Mouse (Mus musculus) megakaryocyte progenitor cell, adult 5-6 weeks (primary cell): ENCODE measurements around the gene Wdr53. TPM values are rescaled to one million over a fixed set of nuclear protein-coding genes. Genes with fewer than 3 reads are reported as not detected.
"Not testable (repeated sequence)": the region's sequence is repeated elsewhere in the genome, so short reads cannot be mapped to it uniquely, and the experiment has no call there.

Experiments
- ATAC-seq: replicated peaks from 2 replicates; pipeline ENCODE4 v1.8.0; 2016; ENCODE audit warnings: mild to moderate bottlenecking, moderate TSS enrichment, inconsistent platforms; ENCODE audit not compliant: poor library complexity
- total RNA-seq, 2 experiments: library from RNA; stranded (forward) in 1 of 2; stranded (reverse) in 1 of 2; fragments of 157-497, 149-512 nt in 1 of 2; fragments of 200-1000 nt in 1 of 2; gene quantifications; 2 replicates each; pipeline versions ENCODE4 v1.2.3 to v1.2.4; 2015 to 2017

Wdr53 gene
- total RNA-seq, 2 experiments from 2014 or later = 9.9 to 19.6 TPM

- peak; percentile 86 for ATAC-seq
Observed at GRCm38 (mm10) chr16:32277308-32278256, 30.6 kb downstream of the Wdr53 start, which contains the start of gene Rnf168. Gene Rnf168 (plus strand): TSS chr16:32277459.

DNA sequence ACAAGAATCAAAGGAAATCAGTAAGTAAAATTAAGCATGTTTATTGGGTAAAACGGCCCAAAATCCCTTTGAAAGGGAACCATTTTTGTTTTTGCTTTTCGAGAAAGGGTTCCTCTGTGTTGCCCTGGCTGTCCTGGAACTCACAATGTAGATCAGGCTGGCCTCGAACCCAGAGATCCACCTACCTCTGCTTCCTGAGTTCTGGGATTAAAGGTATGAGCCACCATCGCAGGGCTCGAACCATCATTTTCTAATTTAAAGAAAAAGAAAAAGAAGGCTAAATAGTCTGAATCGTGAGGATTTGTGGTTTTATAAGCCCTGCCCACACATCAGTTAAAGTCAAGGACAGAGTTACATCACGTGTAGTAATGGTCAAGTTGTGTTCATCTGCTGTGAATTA, 31.4 kb downstream of the Wdr53 start:
- no peak for ATAC-seq

DNA sequence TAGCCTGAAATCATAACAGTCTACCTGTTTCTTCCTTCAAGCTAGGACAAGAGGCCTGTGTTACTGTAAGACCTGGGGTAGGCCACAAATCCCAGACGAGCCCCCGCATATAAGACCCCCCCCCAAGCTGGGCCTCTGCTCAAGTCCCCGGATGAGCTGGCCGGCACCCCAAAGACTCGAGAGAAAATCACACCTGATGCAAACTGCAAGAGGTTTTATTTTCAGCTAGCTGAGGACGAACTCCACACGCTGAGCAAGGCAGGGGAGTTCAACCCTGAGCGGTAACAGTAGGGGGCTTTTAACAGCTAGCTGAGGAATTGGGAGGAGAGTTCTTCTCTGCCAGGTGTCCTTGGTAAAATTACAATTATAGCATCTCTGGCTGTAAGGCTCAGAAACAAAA, 33.2 kb downstream of the Wdr53 start:
- ATAC-seq = no peak

DNA sequence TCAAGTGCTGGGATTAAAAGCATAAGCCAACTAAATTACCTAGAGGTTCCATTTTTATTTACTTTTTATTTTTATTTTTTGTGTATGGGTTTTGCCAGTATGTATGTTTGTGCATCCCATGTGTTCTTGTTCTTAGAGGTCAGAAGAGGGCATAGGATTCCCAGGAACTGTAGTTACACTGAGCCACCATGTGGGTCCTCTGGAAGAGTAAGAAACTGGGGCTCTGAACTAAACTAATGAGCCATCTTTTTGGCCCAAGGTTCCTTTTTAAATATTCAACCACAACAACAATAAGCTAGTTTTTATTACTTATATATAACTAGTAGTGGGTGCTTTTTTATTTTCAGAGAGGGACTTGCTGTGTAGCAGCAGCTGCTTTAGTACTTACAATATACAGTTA, 35.6 kb downstream of the Wdr53 start:
- no peak for ATAC-seq

GRCm38 (mm10) chr16:32291821-32292220, 44.8 kb downstream of the Wdr53 start:
- no peak for ATAC-seq

DNA sequence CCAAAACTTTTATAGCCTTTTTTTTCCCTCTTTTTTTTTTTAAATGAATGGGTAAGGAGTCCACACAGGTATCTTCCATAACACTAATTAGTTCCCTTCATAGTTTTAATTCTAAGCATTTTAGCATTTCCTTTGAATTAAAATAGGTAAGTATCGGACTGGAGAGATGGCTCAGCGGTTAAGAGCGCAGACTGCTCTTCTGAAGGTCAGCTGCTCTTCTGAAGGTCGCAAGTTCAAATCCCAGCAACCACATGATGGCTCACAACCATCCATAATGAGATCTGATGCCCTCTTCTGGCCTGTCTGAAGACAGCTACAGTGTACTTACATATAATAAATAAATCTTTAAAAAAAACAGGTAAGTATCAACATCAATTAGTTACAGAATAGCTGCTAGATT, 52.6 kb downstream of the Wdr53 start:
- ATAC-seq = not testable (repeated sequence)

- no peak for ATAC-seq
Observed at GRCm38 (mm10) chr16:32303046-32303445, 56.0 kb downstream of the Wdr53 start.

GRCm38 (mm10) chr16:32303886-32304285, 56.9 kb downstream of the Wdr53 start:
- ATAC-seq = no peak

Other genes with a start within 250 kb of the Wdr53 start
- 20.2 and 22.9 TPM in 2 replicates for gene Senp5, start 243.9 kb upstream of the Wdr53 start, total RNA-seq (2015)
- gene Senp5, start 243.9 kb upstream of the Wdr53 start, total RNA-seq (2017) = 20.3 and 21.0 TPM in 2 replicates
- 60.6 and 61.9 TPM in 2 replicates for gene Pak2, start 167.9 kb upstream of the Wdr53 start, total RNA-seq (2015)
- gene Pak2, start 167.9 kb upstream of the Wdr53 start, total RNA-seq (2017) = 52.4 and 58.2 TPM in 2 replicates
- gene Pigx, start 147.5 kb upstream of the Wdr53 start, total RNA-seq (2015) = 95.8 and 106 TPM in 2 replicates
- 49.1 and 57.9 TPM in 2 replicates for gene Pigx, start 147.5 kb upstream of the Wdr53 start, total RNA-seq (2017)
- 18.0 and 22.8 TPM in 2 replicates for gene Cep19, start 147.4 kb upstream of the Wdr53 start, total RNA-seq (2015)
- gene Cep19, start 147.4 kb upstream of the Wdr53 start, total RNA-seq (2017) = 29.0 and 30.7 TPM in 2 replicates
- gene Nrros, start 81.6 kb upstream of the Wdr53 start, total RNA-seq (2015) = 180 and 190 TPM in 2 replicates
- 116 and 133 TPM in 2 replicates for gene Nrros, start 81.6 kb upstream of the Wdr53 start, total RNA-seq (2017)
- 103 and 110 TPM in 2 replicates for gene Bex6, start 67.4 kb upstream of the Wdr53 start, total RNA-seq (2015)
- 81.8 and 101 TPM in 2 replicates for gene Bex6, start 67.4 kb upstream of the Wdr53 start, total RNA-seq (2017)
- 16.3 and 16.5 TPM in 2 replicates for gene Fbxo45, start 69 bp upstream of the Wdr53 start, total RNA-seq (2015)
- gene Fbxo45, start 69 bp upstream of the Wdr53 start, total RNA-seq (2017) = 19.7 and 22.8 TPM in 2 replicates
- gene Smco1, start 24.2 kb downstream of the Wdr53 start, total RNA-seq (2015) = not detected in 2 replicates
- gene Smco1, start 24.2 kb downstream of the Wdr53 start, total RNA-seq (2017) = not detected in 2 replicates
- 17.1 and 18.2 TPM in 2 replicates for gene Rnf168, start 30.2 kb downstream of the Wdr53 start, total RNA-seq (2015)
- gene Rnf168, start 30.2 kb downstream of the Wdr53 start, total RNA-seq (2017) = 58.3 and 65.7 TPM in 2 replicates
- 24.5 and 35.5 TPM in 2 replicates for gene Ubxn7, start 85.0 kb downstream of the Wdr53 start, total RNA-seq (2015)
- gene Ubxn7, start 85.0 kb downstream of the Wdr53 start, total RNA-seq (2017) = 23.3 and 30.8 TPM in 2 replicates
- gene Tm4sf19, start 153.3 kb downstream of the Wdr53 start, total RNA-seq (2015) = not detected in 2 replicates
- not detected in 2 replicates for gene Tm4sf19, start 153.3 kb downstream of the Wdr53 start, total RNA-seq (2017)
- gene Tctex1d2, start 172.5 kb downstream of the Wdr53 start, total RNA-seq (2015) = 41.0 and 43.7 TPM in 2 replicates
- gene Tctex1d2, start 172.5 kb downstream of the Wdr53 start, total RNA-seq (2017) = 37.6 and 41.4 TPM in 2 replicates
- gene Pcyt1a, start 183.7 kb downstream of the Wdr53 start, total RNA-seq (2015) = 50.2 and 58.1 TPM in 2 replicates
- 74.4 and 99.1 TPM in 2 replicates for gene Pcyt1a, start 183.7 kb downstream of the Wdr53 start, total RNA-seq (2017)
- not detected in 2 replicates for gene Slc51a, start 240.7 kb downstream of the Wdr53 start, total RNA-seq (2015)
- 0.04 and 0.17 TPM in 2 replicates for gene Slc51a, start 240.7 kb downstream of the Wdr53 start, total RNA-seq (2017)
- not detected in 2 replicates for gene Zdhhc19, start 249.0 kb downstream of the Wdr53 start, total RNA-seq (2015)
- gene Zdhhc19, start 249.0 kb downstream of the Wdr53 start, total RNA-seq (2017) = not detected in 2 replicates